In the genomic region with DNA sequence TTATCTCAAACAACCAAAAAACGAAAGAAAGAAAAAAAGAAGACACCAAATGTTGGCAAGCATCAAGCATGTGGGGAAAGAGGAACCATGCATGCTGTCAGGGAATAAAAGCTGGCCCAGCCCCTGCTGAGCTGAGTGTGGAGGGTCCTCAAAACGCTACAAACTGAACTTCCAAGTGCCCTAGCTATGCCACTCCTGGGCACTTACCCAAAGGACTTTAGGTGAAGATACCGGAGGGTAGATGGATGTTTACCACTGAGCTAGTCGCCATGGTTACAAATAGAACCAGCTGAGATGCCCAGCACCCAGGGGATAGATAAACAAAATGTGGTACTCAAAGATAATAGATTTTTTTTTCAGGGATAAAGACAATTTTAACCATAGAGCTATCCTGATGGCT, we compare ENCODE assay signal across 18 mouse cellular contexts. TPM values are rescaled to one million over a fixed set of nuclear protein-coding genes. Genes with fewer than 3 reads are reported as not detected.
A peak's percentile ranks its signal among the peaks of the same experiment; 100 is the strongest.
DNase-seq lines count a peak whose midpoint lies in the region; ATAC-seq and TF ChIP-seq lines count a peak whose summit lies in the region.
"Had no signal": no experiment of that assay in that cellular context is flagged by ENCODE, and none has a peak within 500 bp of the region (broad histone marks: within the 10 kb centered on the region; RNA-seq: fewer than 3 reads in every experiment).

A gene (minus strand): TSS at position 281 of the 400 bp plus-strand sequence.

- H3K4me1 ChIP-seq in spleen, adult 2 months (ENCODE audit: control insufficient read depth, insufficient read depth, insufficient read length) = peaks cover 18% of the 10 kb centered on the region; the same call in 1 of the 2 replicates
- H3K4me1 ChIP-seq: limb, embryonic 10.5 days had no signal

- 60% methylated on average over 4 of the region's 4 CpGs for WGBS in spleen, adult 2 months

- no peak for TF ChIP-seq POLR2A in spleen, adult 2 months (IDR thresholded peaks at IDR 0.05; ENCODE audit: low read depth, low read length)

- DNase-seq in spleen, adult 2 months (ENCODE audit: low read depth in 1 of 2, low spot score in 2 of 2) = no peak
- no peak for DNase-seq in spleen, postnatal 4 days (ENCODE audit: low spot score in 2 of 2)
- DNase-seq in c-Kit-negative CD71-positive TER-119-positive erythroid progenitor cells, embryonic 14.5 days (ENCODE audit: low read depth, low spot score) = peak; percentile 38
- peak; percentile 13 for DNase-seq in liver
- DNase-seq in kidney, adult 18-20 months = no peak
- DNase-seq in left cerebral cortex, adult 11 months (ENCODE audit: low spot score) = no peak
- no peak for DNase-seq in adrenal gland, postnatal 36 days
- DNase-seq: kidney, postnatal 25 days; right cerebral cortex, adult 18-20 months; thymus, postnatal 14 days had no signal

- H3K27me3 ChIP-seq in spleen, adult 2 months (ENCODE audit: control insufficient read depth, insufficient read depth, low read length) = no peaks in the 10 kb centered on the region
- H3K27me3 ChIP-seq: forebrain, embryonic 15.5 days; neural tube, embryonic 13.5 days had no signal

- no peak for ATAC-seq in monocyte, adult 5-6 weeks (replicated peaks; ENCODE audit: insufficient number of reproducible peaks, low FRiP score, low TSS enrichment, poor library complexity, severe bottlenecking)
- ATAC-seq: forebrain, embryonic 15.5 days; intestine, embryonic 16.5 days had no signal

- no peaks in the 10 kb centered on the region for H3K36me3 ChIP-seq in spleen, adult 2 months (ENCODE audit: control insufficient read depth, insufficient read depth, low read length)
- H3K36me3 ChIP-seq: forebrain, embryonic 15.5 days; limb, embryonic 10.5 days; neural tube, embryonic 13.5 days had no signal

- no peak within 1 kb of the TSS for H3K27ac ChIP-seq in spleen, adult 2 months (ENCODE audit: insufficient read depth, low read length)
- H3K27ac ChIP-seq: forebrain, embryonic 15.5 days; limb, embryonic 10.5 days; neural tube, embryonic 13.5 days had no signal

- no peak within 1 kb of the TSS for H3K4me3 ChIP-seq in spleen, adult 2 months (ENCODE audit: extremely low read depth, insufficient read depth, insufficient read length)
- H3K4me3 ChIP-seq: forebrain, embryonic 15.5 days; limb, embryonic 10.5 days; neural tube, embryonic 13.5 days had no signal

- TF ChIP-seq CTCF in spleen, adult 2 months (IDR thresholded peaks at IDR 0.05; ENCODE audit: extremely low read depth, insufficient read depth, insufficient read length, insufficient replicate concordance) = no peak

RNA-seq across cellular contexts. Expression of the gene that starts here (rescaled TPM):
- polyA plus RNA-seq in spleen, adult 2 months (2012; rRNA removed) = 133 and 154 TPM in 2 replicates
- total RNA-seq in monocyte, adult 5-6 weeks (2017) = 13.4 to 23.0 TPM (median 17.5 TPM) in 3 replicates
- not detected for total RNA-seq in adrenal gland, postnatal 36 days (2021)
- total RNA-seq: gastrocnemius, adult 8-10 months; layer of hippocampus, postnatal 14 days; midbrain, postnatal 0 days had no signal
- polyA plus RNA-seq: forebrain, embryonic 15.5 days; limb, embryonic 10.5 days; midbrain, postnatal 0 days; neural tube, embryonic 13.5 days had no signal

Comparison
In these comparisons a context has a peak if more than half of its experiments do, and no peak if none do; other contexts are left out.
1. RNA of the gene that starts here (total RNA-seq): 13.4 to 23.0 TPM in monocyte, adult 5-6 weeks; not detected in adrenal gland, postnatal 36 days; every median in the first group is over 10 times any median in the second.
2. DNase-seq: peak in c-Kit-negative CD71-positive TER-119-positive erythroid progenitor cells, embryonic 14.5 days (single experiment) and liver (single experiment); none in spleen, adult 2 months (0 of 2), spleen, postnatal 4 days (0 of 2), kidney, adult 18-20 months (single experiment), left cerebral cortex, adult 11 months (single experiment) and adrenal gland, postnatal 36 days (0 of 2).